Mouse (Mus musculus) lung, postnatal 0 days (tissue): ENCODE results near the gene P3h2.

ENCODE experiments used
- CTCF ChIP-seq: IDR thresholded peaks from 2 replicates; pipeline ENCODE4 v1.5.1; 2016; ENCODE audit warnings: antibody characterized with exemption, mild to moderate bottlenecking
- EP300 ChIP-seq: IDR thresholded peaks from 2 replicates; pipeline ENCODE4 v1.6.1; 2016; ENCODE audit warnings: antibody characterized with exemption, mild to moderate bottlenecking, control low read depth

DNA sequence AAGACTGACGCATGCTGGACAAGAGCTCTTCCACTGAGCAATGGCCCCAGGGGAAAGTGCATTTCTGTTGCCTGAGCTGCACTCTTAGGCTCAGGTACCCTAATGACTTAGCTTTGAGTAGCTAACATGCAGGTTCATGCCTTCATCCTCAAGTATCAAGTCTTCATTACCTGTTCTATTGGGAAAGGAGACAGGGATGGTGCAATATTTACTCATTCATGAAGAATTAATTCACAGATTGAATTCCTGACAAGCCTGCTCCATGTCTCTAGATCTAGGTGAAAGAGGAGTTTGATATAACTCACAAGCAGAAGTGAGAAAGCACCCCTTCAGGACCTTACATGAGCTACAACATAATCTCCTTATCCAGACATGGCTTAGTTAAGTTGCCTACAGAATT lies 17.3 kb downstream of the P3h2 start:
- TF ChIP-seq EP300 (no peak), CTCF (no peak)
